In the genomic region with DNA sequence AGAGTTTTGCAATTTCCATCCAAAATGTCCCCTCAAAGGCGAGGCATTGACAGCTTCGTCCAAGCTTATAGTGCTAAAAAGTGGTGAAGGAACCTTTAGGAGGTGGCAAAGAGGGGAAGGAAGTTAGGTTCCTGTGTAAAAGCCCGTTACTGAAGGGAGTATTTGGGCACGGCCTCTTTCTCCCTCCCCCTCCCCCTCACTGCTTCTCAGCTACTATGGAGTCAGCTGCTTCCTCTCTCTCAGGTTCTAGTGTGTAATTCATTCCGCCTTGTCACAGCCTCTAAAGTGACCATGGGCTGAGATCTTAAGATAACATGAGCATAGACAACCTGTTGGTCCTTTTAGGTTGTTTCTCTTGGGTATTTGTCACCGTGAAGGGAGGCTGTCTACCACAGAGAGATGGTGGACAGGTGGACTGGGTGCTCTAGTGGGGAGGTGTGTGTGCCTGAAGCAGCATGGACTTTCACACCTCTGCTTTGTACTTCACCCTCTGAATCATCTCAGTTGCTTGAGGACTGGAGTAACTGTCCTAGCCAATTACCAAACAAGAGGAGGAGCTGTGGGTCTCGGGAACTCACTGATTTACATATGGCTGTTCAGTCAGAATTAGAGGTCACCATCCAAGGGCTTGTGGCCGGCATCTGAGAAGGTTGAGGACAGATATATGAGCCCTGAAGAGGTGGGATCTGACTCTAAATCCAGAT, we compare ENCODE assay signal across 11 mouse cellular contexts.
"Had no signal": no experiment of that assay in that cellular context is flagged by ENCODE, and none has a peak within 500 bp of the region (broad histone marks: within the 10 kb centered on the region; RNA-seq: fewer than 3 reads in every experiment).

No protein-coding gene starts in this region.

- H3K4me3 ChIP-seq: intestine, embryonic 15.5 days; limb, embryonic 13.5 days; liver, embryonic 15.5 days; midbrain, embryonic 10.5 days had no signal

- H3K4me1 ChIP-seq: liver, embryonic 15.5 days had no signal

- H3K4me2 ChIP-seq: intestine, embryonic 15.5 days; limb, embryonic 13.5 days; liver, embryonic 15.5 days; lung, embryonic 14.5 days had no signal

- H3K36me3 ChIP-seq: intestine, embryonic 15.5 days; limb, embryonic 13.5 days; liver, embryonic 15.5 days; midbrain, embryonic 10.5 days had no signal

- H3K27me3 ChIP-seq: intestine, embryonic 15.5 days; liver, embryonic 15.5 days had no signal

- H3K9me3 ChIP-seq: intestine, embryonic 15.5 days; limb, embryonic 13.5 days; liver, embryonic 15.5 days; midbrain, embryonic 10.5 days had no signal

- H3K9ac ChIP-seq: intestine, embryonic 15.5 days; limb, embryonic 13.5 days; liver, embryonic 15.5 days; lung, embryonic 14.5 days had no signal

- H3K27ac ChIP-seq: intestine, embryonic 15.5 days; limb, embryonic 13.5 days; liver, embryonic 15.5 days; midbrain, embryonic 10.5 days; stomach, postnatal 0 days had no signal

- ATAC-seq: intestine, embryonic 15.5 days; midbrain, embryonic 16.5 days had no signal

- DNase-seq: kidney, adult 18-20 months; kidney, postnatal 10 days; left cerebral cortex, postnatal 4 days; lung, embryonic 14.5 days; lung, postnatal 10 days had no signal
